Mouse (Mus musculus) retina, embryonic 14.5 days (tissue): ENCODE results near the gene Lef1.

Experiments used
- DNase-seq: peaks from one replicate; pipeline ENCODE4 v3.0.0-alpha.2; 2015; ENCODE audit warnings: low spot score

Lef1 gene

DNA sequence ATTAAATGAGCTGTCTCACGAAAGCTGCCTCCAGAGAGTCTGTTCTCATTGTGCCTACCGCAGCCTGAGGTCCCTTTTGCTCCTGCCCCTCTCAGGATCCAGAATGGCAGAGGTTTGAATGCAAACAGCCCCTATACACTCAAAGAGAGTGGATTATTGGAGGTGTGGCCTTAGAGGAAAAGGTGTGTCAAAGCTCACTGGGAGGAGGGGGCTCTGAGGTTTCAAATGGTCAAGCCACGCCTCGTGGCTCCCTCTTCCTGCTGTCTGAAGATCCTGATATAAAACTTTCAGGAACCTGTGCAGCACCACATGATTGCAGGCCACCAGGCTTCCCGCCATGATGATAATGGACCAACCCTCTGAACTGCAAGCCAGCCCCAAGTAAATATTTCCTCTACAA, 137.6 kb downstream of the Lef1 start:
- no peak for DNase-seq

DNA sequence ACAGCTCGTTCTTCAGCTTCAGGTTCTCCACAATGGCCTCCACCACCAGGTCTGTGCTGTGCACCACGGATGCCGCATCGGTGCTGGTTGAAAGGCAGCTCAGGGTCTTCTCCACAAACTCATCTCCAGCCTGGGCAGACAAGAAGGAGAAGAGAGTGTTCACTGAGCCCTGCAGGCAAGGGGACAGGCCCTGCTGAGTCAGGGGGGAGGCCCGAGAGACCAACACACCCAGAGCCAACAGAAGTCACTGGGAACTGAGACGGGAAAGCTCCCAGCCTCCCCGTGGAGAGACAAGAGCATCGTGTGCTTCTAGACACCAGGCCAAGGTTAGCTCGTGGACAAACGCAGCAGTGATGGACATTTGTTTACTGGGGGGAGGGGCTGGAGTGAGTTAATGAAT, 138.2 kb downstream of the Lef1 start:
- DNase-seq, result no peak

DNA sequence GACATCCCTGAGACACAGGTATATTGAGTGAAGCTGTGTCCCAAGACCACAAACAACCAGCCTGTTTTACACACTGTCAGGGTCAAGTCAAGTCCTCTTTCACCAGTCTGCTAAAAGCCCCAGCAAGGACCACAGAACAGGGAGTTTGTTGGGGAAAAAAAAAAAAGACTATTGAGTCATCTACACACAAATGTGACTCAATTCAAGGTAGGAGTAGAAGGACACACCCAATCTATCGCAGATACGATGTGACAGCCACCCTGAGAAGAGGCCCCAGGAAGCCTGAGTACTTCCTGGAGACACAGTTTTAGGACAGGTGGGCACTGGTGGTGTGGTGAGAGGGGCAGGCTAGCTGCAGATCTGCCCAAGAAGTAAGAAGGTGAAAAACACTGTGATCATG, 140.0 kb downstream of the Lef1 start:
- DNase-seq, result no peak

DNA sequence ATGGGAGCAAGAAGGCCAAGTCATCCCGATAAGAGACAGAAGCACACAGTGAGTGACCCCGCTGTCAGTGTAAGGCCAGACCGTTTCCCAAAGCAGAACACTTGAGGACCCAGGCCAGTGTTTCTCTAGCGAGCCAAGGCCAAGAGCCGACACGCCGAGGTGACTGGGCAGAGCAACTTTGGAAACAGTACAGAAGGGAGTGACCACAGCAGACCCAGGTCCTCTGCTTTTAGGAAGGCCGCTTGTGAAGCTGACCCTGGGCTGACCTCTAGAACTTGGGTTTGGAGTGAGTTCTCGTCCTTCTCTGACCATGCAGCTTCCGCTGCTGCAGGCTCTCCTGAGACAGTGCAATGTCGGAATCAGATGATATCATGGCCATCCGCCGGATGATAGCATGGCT, 140.7 kb downstream of the Lef1 start:
- no peak for DNase-seq

DNA sequence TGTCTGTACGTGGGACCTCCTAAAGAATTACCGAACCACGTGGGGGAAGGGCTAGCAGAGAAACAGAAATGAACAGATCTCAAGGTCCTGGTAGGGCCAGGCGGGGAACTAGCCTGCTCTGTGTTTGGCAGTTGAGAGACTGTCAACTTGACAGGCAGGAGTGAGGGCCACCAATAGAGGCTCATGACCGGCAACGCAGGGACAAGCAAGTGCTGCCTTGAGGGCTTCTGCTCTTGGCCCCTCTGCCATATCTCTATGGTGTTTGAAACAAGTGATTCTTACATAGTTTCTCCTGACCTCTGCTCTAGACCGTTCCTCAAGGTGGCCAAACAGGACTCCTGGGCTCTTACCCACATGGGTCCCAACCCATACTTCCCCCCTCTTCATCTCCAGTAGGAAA, 141.3 kb downstream of the Lef1 start:
- no peak for DNase-seq

DNA sequence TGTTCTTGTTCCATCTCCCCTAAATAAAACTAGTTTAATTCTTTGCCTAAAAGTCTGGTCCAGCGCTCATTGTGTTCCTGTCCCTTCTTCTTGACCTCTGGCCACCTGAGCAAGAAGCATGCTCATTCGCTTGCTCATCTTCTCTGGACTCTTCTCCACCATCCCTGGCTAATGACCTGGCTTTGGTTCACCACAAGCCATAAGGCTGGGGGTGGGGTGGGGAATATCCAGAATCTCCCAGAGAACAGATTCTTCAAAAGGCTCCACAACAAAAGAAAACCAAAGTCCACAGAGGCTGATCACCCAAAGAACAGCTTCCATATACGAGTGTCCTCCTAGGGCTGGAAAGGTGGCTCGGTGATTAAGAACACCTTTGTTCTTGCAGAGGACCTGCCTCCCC, 144.7 kb downstream of the Lef1 start:
- DNase-seq, result no peak

DNA sequence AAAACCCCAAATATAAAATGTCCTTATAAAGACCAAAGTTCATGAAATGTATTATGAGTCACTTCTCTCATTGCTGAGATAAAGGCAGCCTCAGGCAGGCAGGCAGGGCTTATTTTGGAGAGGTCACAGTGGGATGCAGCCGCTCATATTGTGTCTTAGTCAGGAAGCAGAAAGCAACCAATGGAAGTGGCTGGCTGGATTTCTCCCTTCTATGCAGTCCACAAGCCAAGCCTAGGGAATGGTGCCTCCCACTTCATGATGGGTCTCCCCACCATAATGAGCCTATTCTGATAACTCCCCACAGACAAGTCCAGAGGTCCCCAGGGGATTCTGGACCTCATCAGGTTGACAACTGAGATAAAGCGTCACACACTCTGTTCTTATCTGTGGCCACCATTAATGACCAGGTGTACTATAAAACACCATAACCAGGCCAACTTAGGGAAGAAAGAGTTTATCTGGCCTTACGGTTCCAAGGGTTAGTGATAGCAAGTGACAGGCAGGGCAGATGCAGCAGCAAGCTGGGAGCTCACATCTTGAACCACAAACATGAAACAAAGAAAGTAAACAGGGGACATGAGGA, 145.2 kb downstream of the Lef1 start:
- DNase-seq, result no peak

DNA sequence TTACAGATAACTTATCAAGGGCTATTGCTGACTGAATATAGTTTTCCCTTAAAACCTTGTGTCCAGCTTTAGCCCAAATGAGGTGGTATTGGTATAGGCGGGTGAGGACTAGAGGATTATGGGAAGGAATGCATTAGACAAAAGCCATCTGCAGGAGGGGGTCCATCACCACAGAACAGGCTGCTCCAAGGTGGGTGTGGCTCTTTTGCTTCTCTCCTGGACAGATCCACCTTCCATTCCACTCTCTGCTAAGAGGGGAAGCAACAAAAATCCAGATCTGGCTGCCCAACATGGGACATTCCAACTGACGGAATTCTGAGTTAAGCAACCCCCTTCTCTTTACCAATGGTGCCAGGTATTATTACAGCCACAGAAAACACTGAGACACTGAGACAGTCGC, 148.7 kb downstream of the Lef1 start:
- DNase-seq, result no peak

DNA sequence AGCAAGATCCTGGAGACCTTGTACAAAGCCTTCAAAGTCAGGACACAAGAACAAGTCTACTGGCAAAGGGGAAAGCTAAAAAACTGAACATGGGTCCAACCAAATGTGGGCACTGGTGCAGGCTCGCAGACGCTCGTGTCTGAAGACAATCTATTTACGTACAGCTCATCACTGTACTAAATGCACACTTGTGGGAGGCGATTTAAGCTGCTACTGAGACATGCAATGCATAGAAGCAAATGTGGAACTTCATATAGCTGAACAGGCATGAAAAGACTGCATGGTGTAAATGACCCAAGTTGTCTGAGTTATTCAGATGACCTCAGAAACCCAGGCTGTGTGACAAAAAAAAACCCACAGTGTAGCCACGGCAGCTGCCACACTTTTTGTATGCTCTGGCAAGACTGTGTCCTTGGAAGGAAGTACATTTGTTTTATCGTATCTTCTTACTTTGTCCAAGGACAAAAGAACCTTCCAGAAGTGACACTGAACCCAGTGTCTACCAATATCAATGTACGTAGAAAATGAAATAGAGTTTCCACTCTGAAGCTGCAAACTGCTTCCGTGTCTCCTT, 149.2 kb downstream of the Lef1 start:
- DNase-seq, result no peak

DNA sequence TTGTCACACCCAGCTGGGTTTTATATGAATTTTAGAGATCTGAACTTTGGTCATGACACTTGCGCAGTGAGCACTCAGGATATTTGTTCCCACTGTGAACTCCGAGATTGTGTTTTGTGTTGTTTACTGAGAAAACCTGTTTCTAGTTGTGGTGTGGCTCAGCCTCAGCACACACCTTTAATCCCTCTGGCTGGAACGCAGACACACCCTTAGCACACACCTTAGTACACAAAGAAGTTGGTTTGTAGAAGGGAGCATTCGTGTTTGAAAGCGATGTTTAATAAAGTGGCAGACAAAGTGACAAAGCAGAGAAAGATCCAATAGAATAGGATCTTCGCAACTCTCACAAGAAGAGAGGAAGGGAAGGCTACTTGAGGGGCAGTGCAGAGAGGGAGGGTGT, 150.1 kb downstream of the Lef1 start:
- DNase-seq, result no peak

DNA sequence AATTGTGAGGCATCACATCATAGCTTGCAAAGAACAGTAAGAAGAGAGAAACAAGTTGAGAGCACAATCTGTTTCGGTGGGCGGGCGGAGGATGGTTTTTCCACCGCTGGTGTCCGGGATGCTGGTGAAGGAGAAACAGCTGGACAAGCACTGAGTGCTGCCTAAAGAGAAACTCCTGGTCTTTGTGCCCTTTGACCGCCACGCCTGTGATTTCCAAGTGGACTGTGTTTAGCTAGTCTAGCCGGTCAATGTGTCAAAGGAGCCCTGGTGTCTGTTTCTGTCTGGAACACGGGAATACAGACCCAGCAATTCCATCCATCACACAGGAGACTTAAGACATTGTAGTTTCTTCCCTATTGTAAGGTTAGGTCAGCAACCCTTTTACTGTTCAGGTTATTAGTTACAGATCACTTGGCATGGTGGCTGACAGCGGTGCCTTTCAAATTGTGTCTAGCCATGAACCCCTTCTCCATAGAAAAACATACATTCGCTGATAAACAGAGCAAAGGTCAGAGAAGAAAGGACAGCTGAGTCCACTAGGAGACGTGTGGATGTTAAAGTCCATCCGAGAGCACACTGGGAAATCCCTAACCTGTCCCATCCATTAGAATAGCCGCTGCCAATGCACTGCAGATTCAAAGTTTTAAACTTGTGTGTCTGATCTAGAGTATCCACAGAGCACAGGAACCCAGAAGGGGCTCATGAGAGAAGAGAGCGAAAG, 153.7 kb downstream of the Lef1 start:
- DNase-seq, result no peak

DNA sequence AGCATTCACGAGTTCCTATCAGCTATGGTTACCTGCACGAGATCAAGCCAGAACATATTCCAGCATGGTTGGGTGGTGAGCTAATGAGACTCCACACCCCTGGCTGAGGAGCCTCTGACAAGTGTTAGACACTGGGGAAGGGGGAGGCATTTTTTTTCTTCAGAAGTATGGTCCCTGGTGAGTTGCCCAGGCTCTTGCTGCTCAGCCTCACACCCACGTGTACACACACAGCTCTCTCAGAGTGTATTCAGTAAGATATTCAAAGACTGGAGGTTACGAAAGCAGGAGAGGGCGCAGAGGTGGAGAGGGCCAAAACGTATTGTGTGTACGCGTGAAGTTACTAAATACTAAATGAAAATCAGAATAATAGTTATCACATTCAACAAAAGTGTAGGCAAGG, 155.2 kb downstream of the Lef1 start:
- no peak for DNase-seq

DNA sequence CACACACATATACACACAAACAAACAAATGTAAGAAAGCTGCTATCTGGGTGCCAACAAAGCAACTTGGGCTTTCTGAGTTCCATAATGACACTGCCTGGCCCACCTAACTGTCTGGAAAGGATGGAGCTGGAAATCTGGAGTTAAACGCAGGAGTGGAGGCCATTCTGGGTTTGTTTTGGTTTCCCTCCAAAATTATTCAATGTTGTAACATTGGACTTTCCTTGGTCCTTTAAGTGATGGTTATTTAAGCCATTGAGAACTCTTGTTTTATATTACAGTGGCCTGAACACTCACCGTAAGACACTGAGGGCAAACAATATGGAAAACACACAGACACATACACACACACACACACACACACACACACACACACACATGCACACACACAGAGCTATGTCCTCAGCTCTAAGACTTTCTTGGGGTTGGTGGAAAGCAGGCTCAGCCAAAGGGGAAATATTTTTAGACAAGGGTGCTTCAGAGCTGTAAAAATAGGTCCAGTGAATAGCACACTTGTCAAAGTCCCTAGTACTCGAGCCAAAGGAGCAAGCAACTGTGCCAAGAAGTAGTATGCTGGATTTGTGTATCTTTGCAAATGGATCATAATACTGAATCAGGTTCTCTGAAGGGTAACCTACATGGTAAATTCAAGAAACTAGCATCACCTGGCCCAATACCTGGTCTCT, 156.2 kb downstream of the Lef1 start:
- DNase-seq, result no peak

DNA sequence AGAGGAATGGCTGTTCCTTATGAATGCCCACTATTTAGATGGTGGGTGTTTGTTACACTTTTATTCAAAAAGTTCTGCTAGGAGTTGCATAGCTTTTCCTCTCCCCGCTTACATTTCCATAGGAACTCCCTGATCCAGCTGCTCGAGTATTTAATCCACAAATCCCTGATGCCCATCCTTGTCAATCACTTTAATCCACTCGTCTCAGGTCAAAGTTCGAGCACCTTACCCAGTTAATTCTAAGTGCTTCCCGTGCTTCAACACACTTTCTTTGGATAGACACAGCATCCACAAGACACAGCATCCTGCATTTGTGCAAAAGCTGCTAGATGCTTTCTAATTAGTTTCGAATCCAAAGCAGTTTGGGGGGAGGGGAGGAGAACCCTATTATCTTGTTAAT, 160.1 kb downstream of the Lef1 start:
- peak; percentile 44 for DNase-seq

DNA sequence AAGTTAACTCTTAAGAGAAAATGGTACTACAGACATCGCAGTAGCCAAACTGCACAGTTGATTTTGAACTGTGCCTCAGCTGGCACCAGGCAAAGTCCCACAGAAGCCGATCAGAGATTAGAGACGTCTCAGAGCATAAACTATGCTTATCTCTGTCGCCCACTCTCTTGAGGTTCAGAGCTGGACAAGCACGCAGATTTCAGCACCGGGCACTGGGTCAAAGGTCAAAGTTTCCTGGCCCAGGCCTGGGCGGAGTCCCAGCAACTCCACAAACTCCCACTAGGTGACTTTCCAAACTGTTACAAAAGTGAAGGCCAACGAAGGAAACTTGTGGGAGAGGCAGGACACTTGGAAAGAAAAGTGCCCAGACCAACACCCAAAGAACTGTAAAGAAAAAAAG, 160.9 kb downstream of the Lef1 start:
- peak; percentile 77 for DNase-seq

DNA sequence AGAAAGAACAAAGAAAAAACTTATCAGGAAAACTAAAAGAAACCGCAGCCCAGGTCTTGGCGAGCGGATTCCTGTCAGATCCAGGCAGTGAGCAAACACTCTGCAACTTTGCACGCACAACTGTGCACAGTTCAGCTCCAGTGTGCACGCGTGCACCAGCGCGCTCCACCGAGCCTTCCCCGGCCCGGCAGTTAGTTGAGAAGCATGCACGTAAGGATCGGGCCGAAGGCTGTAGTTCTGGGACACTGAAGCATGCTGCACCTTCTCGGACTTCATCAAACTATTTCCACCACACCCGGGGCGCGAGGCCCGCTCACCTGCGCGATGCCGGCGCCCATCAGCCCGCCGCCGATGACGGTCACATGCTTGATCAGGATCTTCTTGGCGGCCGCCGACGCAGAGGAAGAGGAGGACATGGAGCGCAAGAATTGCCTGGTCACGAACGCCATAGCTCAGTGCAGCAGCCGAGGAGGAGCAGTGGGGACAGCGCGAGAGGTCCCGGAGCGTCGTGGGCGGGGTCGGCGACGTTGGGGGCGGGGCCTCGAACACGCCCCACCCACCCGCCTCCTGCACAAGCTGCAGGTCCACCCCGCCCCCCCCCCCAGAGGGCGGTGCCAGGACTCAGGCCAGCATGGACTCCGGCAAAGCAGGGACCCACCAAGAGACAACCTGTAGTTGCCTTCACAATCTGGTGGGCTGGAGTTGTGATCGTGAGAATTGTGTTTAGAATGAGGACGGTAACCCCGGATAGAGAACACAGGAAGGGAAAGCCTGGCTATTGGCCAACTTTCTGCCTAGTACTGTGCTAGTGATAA, 161.5 kb downstream of the Lef1 start, which contains the start of gene Hadh:
TSS of gene Hadh (minus strand) at position 543 of the 815 bp plus-strand sequence.
- peak; percentile 92 for DNase-seq

DNA sequence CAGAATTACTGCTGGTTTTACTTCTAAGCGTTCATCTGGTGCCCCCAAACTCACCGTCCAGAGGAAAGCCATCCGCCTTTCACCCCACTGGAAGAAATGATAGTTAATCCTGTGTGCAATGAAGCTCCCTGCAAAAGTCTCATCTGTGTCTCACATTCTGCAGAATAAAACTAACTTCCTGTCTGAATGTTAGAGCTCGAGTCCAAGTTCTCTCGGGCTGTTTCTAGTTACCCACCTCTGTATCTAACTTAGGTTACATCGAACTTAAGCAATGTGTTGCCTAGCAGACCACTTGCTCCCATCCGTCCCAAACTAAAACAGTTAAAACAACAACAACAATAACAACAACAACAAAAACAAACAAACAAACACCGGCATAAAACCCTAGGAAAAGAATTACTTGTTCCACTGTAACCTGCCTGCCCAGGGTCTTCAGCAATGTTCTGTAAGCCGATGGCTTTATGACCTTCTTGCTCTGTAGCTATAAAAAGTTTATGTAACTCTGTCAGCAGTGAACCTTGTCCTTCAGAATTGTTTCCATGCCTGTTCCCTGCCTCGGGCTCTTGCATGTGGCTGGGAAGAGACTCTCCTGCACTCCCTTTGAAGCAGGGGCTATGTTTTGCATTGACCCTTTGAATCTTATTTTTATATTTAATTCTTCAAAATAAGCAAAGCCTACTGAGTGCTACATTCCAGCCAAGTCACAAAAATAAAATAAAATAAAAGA, 162.3 kb downstream of the Lef1 start:
- no peak for DNase-seq
